8 mouse cellular contexts compared by ENCODE assay signal in the genomic region with DNA sequence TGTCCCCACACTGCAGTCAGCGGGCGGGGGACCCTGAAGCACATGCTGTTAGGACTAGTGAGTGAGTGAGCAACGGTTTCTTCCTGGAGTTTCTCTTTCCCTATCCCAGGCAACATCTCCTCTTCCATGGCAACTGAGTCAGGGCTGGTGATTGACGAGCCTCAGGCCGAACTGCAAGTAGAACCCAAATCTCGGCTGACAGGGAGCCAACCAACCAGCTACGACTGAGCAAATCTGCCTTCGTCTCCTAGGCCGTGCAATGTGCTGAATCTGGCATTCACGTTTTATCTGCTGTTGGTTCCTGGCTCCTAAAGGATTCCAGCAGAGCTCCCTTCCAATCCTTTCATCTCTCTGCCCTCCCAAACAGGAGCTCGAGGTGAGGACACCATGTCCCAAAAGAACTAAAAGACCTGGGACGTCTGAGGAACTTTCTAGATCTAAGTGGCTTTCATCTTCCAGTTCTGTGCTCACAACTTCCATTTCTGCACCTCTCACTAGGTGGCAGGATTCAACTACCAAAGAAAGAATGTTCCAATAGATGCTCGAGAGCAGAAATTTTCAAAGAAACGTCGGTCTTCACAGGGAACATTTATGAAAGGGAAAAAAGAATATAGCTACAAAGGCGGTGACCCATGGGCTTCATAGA. TPM values are rescaled to one million over a fixed set of nuclear protein-coding genes. Genes with fewer than 3 reads are reported as not detected.
DNase-seq lines count a peak whose midpoint lies in the region; ATAC-seq and TF ChIP-seq lines count a peak whose summit lies in the region.

No protein-coding gene starts in this region.

- POLR2A ChIA-PET in Patski (lab: Charles Lee), result interaction anchor here (0.6 to 1.2 kb wide), 5 partner anchors 20 to 110 kb away, joined by 3 read pairs; partner anchors contain the start of gene Sec24d

- peak; percentile 91 for TF ChIP-seq CTCF in Patski (IDR thresholded peaks at IDR 0.05)

- DNase-seq in midbrain, embryonic 10.5 days (ENCODE audit: low spot score), result peak; percentile 12
- DNase-seq in Patski (ENCODE audit: low read depth, low spot score), result no peak
- DNase-seq in embryonic facial prominence, embryonic 14.5 days (ENCODE audit: low spot score), result peak; percentile 74
- peak; percentile 7 to 8 for DNase-seq in left cerebral cortex, adult 8-10 months (ENCODE audit: low spot score in 2 of 2)

- H3K27ac ChIP-seq in midbrain, embryonic 10.5 days (replicated peaks), result no peak overlapping the region
- no peak overlapping the region for H3K27ac ChIP-seq in midbrain, embryonic 13.5 days
- no peak overlapping the region for H3K27ac ChIP-seq in embryonic facial prominence, embryonic 14.5 days (replicated peaks; ENCODE audit: low read depth, low read length)
- H3K27ac ChIP-seq in intestine, embryonic 16.5 days (ENCODE audit: low read length), result peak overlapping the region; percentile 26
- 0 out of 2 replicates have a peak overlapping the region, but pooled peaks have one; percentile 5 for H3K27ac ChIP-seq in neural tube, embryonic 15.5 days (replicated peaks)

- in situ Hi-C loops in Patski (cut with MboI; ENCODE audit: low pct_unique_long_range_greater_than_20kb), result loop anchor here (5.0 kb wide), 2 partner anchors 67 to 118 kb away; no protein-coding TSS in a partner anchor

- H3K4me3 ChIP-seq in midbrain, embryonic 10.5 days, result no peak overlapping the region
- H3K4me3 ChIP-seq in midbrain, embryonic 13.5 days (replicated peaks), result no peak overlapping the region
- H3K4me3 ChIP-seq in embryonic facial prominence, embryonic 14.5 days (ENCODE audit: low read depth, low read length), result peak overlapping the region; percentile 20; the same call in 1 of the 2 replicates
- peak overlapping the region; percentile 39 for H3K4me3 ChIP-seq in intestine, embryonic 16.5 days (ENCODE audit: low read length)
- H3K4me3 ChIP-seq in neural tube, embryonic 15.5 days (replicated peaks), result no peak overlapping the region

- ATAC-seq in midbrain, embryonic 13.5 days, result no peak
- ATAC-seq in Patski, result peak; percentile 66
- ATAC-seq in embryonic facial prominence, embryonic 14.5 days (ENCODE audit: low read depth), result no peak
- peak; percentile 41; the same call in 1 of the 2 replicates for ATAC-seq in intestine, embryonic 16.5 days
- peak; percentile 62; the same call in 1 of the 2 replicates for ATAC-seq in neural tube, embryonic 15.5 days (ENCODE audit: low FRiP score)
- no peak for ATAC-seq in granulocyte monocyte progenitor cell, adult 5-6 weeks (replicated peaks; ENCODE audit: poor library complexity, severe bottlenecking)

- H3K36me3 ChIP-seq in midbrain, embryonic 10.5 days, result no peaks in the 10 kb centered on the region
- no peaks in the 10 kb centered on the region for H3K36me3 ChIP-seq in midbrain, embryonic 13.5 days
- H3K36me3 ChIP-seq in embryonic facial prominence, embryonic 14.5 days (ENCODE audit: control insufficient read depth, insufficient read depth, low read length), result no peaks in the 10 kb centered on the region
- no peaks in the 10 kb centered on the region for H3K36me3 ChIP-seq in intestine, embryonic 16.5 days (ENCODE audit: control insufficient read depth, insufficient read depth, low read length)
- no peaks in the 10 kb centered on the region for H3K36me3 ChIP-seq in neural tube, embryonic 15.5 days

- no peak overlapping the region for H3K4me2 ChIP-seq in midbrain, embryonic 13.5 days (replicated peaks)
- peak overlapping the region; percentile 21; the same call in 1 of the 2 replicates for H3K4me2 ChIP-seq in embryonic facial prominence, embryonic 14.5 days (ENCODE audit: low read depth, low read length)
- H3K4me2 ChIP-seq in intestine, embryonic 16.5 days (ENCODE audit: low read depth, low read length), result peak overlapping the region; percentile 43
- H3K4me2 ChIP-seq in neural tube, embryonic 15.5 days, result no peak overlapping the region

- H3K9me3 ChIP-seq in midbrain, embryonic 10.5 days (replicated peaks), result 0 out of 2 replicates have a peak, but pooled peaks cover 4% of the 10 kb centered on the region
- no peaks in the 10 kb centered on the region for H3K9me3 ChIP-seq in midbrain, embryonic 13.5 days
- no peaks in the 10 kb centered on the region for H3K9me3 ChIP-seq in embryonic facial prominence, embryonic 14.5 days (ENCODE audit: control insufficient read depth, low read length)
- H3K9me3 ChIP-seq in intestine, embryonic 16.5 days (ENCODE audit: control insufficient read depth, low read length), result no peaks in the 10 kb centered on the region; the same call in 1 of the 2 replicates
- no peaks in the 10 kb centered on the region for H3K9me3 ChIP-seq in neural tube, embryonic 15.5 days (replicated peaks)

- no peak overlapping the region for H3K9ac ChIP-seq in midbrain, embryonic 13.5 days (replicated peaks)
- H3K9ac ChIP-seq in embryonic facial prominence, embryonic 14.5 days (ENCODE audit: low read depth, low read length), result 0 out of 2 replicates have a peak overlapping the region, but pooled peaks have one; percentile 14
- peak overlapping the region; percentile 51 for H3K9ac ChIP-seq in intestine, embryonic 16.5 days (ENCODE audit: low read depth, low read length)
- no peak overlapping the region for H3K9ac ChIP-seq in neural tube, embryonic 15.5 days (replicated peaks)

- H3K27me3 ChIP-seq in midbrain, embryonic 10.5 days (ENCODE audit: low read depth, poor library complexity, severe bottlenecking), result peaks cover 39% of the 10 kb centered on the region
- peaks cover 17% of the 10 kb centered on the region for H3K27me3 ChIP-seq in midbrain, embryonic 13.5 days
- H3K27me3 ChIP-seq in Patski, result no peaks in the 10 kb centered on the region
- no peaks in the 10 kb centered on the region for H3K27me3 ChIP-seq in embryonic facial prominence, embryonic 14.5 days (replicated peaks; ENCODE audit: control insufficient read depth, insufficient read depth, low read length)
- H3K27me3 ChIP-seq in intestine, embryonic 16.5 days (replicated peaks; ENCODE audit: control insufficient read depth, insufficient read depth, low read length), result no peaks in the 10 kb centered on the region
- H3K27me3 ChIP-seq in neural tube, embryonic 15.5 days (replicated peaks), result 0 out of 2 replicates have a peak, but pooled peaks cover 4% of the 10 kb centered on the region

- CTCF ChIA-PET in Patski (lab: Charles Lee), result interaction anchor here (0.6 to 4.2 kb wide), 56 partner anchors 8 to 374 kb away, joined by 3 to 69 read pairs (median 6); partner anchors contain the start of gene Sec24d

- peaks cover 20% of the 10 kb centered on the region for H3K4me1 ChIP-seq in midbrain, embryonic 10.5 days
- H3K4me1 ChIP-seq in midbrain, embryonic 13.5 days (replicated peaks), result peaks cover 11% of the 10 kb centered on the region
- peaks cover 13% of the 10 kb centered on the region for H3K4me1 ChIP-seq in embryonic facial prominence, embryonic 14.5 days (ENCODE audit: control insufficient read depth, insufficient read depth, low read length)
- H3K4me1 ChIP-seq in intestine, embryonic 16.5 days (ENCODE audit: control insufficient read depth, insufficient read depth, low read length), result peaks cover 5% of the 10 kb centered on the region
- peaks cover 8% of the 10 kb centered on the region for H3K4me1 ChIP-seq in neural tube, embryonic 15.5 days

- 51% methylated on average over 16 of the region's 16 CpGs for WGBS in midbrain, embryonic 10.5 days
- 46% methylated on average over 16 of the region's 16 CpGs for WGBS in midbrain, embryonic 13.5 days
- WGBS in embryonic facial prominence, embryonic 14.5 days, result 38% methylated on average over 16 of the region's 16 CpGs
- WGBS in intestine, embryonic 16.5 days, result 27% methylated on average over 16 of the region's 16 CpGs
- 44% methylated on average over 16 of the region's 16 CpGs for WGBS in neural tube, embryonic 15.5 days

RNA-seq across cellular contexts. Expression of gene Synpo2, which starts 1.6 kb away (rescaled TPM):
- 3.3 and 4.8 TPM in 2 replicates for polyA plus RNA-seq in midbrain, embryonic 10.5 days (2016; fragmentation: Nextera tagmentation; extraction: Ambion mirVana)
- polyA plus RNA-seq in midbrain, embryonic 13.5 days (2015; fragmentation: Nextera tagmentation; extraction: Ambion mirVana), result 1.5 and 2.0 TPM in 2 replicates
- polyA plus RNA-seq in Patski (2021), result 0.83 TPM
- polyA plus RNA-seq in embryonic facial prominence, embryonic 14.5 days (2014; fragmentation: Nextera tagmentation; extraction: Ambion mirVana), result 9.7 and 12.8 TPM in 2 replicates
- polyA plus RNA-seq in intestine, embryonic 16.5 days (2015; fragmentation: Nextera tagmentation; extraction: Ambion mirVana), result 27.8 and 29.5 TPM in 2 replicates
- 1 to 10 TPM; 4.2 to 8.1 (median 4.5) TPM for total RNA-seq in left cerebral cortex, adult 8-10 months (2022)
- polyA plus RNA-seq in neural tube, embryonic 15.5 days (2015; fragmentation: Nextera tagmentation; extraction: Ambion mirVana), result 1.8 and 6.8 TPM in 2 replicates
- total RNA-seq in granulocyte monocyte progenitor cell, adult 5-6 weeks (2014; fragmentation: Nextera tagmentation), result 0.28 TPM in 1 of 2 replicates, not detected in the other
- total RNA-seq in granulocyte monocyte progenitor cell, adult 5-6 weeks (2017), result not detected in 2 replicates

RNA-seq across cellular contexts. Expression of gene Sec24d, which starts 32.9 kb away (rescaled TPM):
- 21.6 and 23.1 TPM in 2 replicates for polyA plus RNA-seq in midbrain, embryonic 10.5 days (2016; fragmentation: Nextera tagmentation; extraction: Ambion mirVana)
- polyA plus RNA-seq in midbrain, embryonic 13.5 days (2015; fragmentation: Nextera tagmentation; extraction: Ambion mirVana), result 8.4 and 8.5 TPM in 2 replicates
- polyA plus RNA-seq in Patski (2021), result 36.2 TPM
- 125 and 128 TPM in 2 replicates for polyA plus RNA-seq in embryonic facial prominence, embryonic 14.5 days (2014; fragmentation: Nextera tagmentation; extraction: Ambion mirVana)
- polyA plus RNA-seq in intestine, embryonic 16.5 days (2015; fragmentation: Nextera tagmentation; extraction: Ambion mirVana), result 91.2 and 109 TPM in 2 replicates
- total RNA-seq in left cerebral cortex, adult 8-10 months (2022), result 10 to 100 TPM; 10.6 to 17.7 (median 13.4) TPM
- polyA plus RNA-seq in neural tube, embryonic 15.5 days (2015; fragmentation: Nextera tagmentation; extraction: Ambion mirVana), result 18.3 and 27.0 TPM in 2 replicates
- total RNA-seq in granulocyte monocyte progenitor cell, adult 5-6 weeks (2014; fragmentation: Nextera tagmentation), result 45.6 and 66.7 TPM in 2 replicates
- total RNA-seq in granulocyte monocyte progenitor cell, adult 5-6 weeks (2017), result 43.3 and 61.9 TPM in 2 replicates

Comparison
In these comparisons a context has a peak if more than half of its experiments do, and no peak if none do; other contexts are left out.
1. H3K27ac ChIP-seq: peak in intestine, embryonic 16.5 days (single experiment) and neural tube, embryonic 15.5 days (single experiment); none in midbrain, embryonic 10.5 days (single experiment), midbrain, embryonic 13.5 days (single experiment) and embryonic facial prominence, embryonic 14.5 days (single experiment).
2. H3K4me3 ChIP-seq: peak in embryonic facial prominence, embryonic 14.5 days (single experiment) and intestine, embryonic 16.5 days (single experiment); none in midbrain, embryonic 10.5 days (single experiment), midbrain, embryonic 13.5 days (single experiment) and neural tube, embryonic 15.5 days (single experiment).
3. ATAC-seq: peak in Patski (single experiment), intestine, embryonic 16.5 days (single experiment) and neural tube, embryonic 15.5 days (single experiment); none in midbrain, embryonic 13.5 days (single experiment), embryonic facial prominence, embryonic 14.5 days (single experiment) and granulocyte monocyte progenitor cell, adult 5-6 weeks (single experiment).
4. H3K4me2 ChIP-seq: peak in embryonic facial prominence, embryonic 14.5 days (single experiment) and intestine, embryonic 16.5 days (single experiment); none in midbrain, embryonic 13.5 days (single experiment) and neural tube, embryonic 15.5 days (single experiment).
5. H3K9ac ChIP-seq: peak in embryonic facial prominence, embryonic 14.5 days (single experiment) and intestine, embryonic 16.5 days (single experiment); none in midbrain, embryonic 13.5 days (single experiment) and neural tube, embryonic 15.5 days (single experiment).